Mouse (Mus musculus): ENCODE measurements at regions not wholly inside any gene's neighbourhood (a gene's known extent, or its start where the extent isn't known, plus 50 kb on each side); places are given as distances from the start of the nearest gene placed in this dataset.

- no peak for TF ChIP-seq CHD2 (IDR thresholded peaks at IDR 0.05; ENCODE audit: low read depth, low read length)
- no peak for TF ChIP-seq HCFC1 (IDR thresholded peaks at IDR 0.05; ENCODE audit: borderline replicate concordance, insufficient read depth, low read length)
- no peak for TF ChIP-seq ZNF384 (IDR thresholded peaks at IDR 0.05; ENCODE audit: low read depth, low read length)
- TF ChIP-seq ZC3H11A (IDR thresholded peaks at IDR 0.05; ENCODE audit: borderline replicate concordance, low read depth, low read length) = no peak
Measured at GRCm38 (mm10) chr13:28417431-28417928, 160.2 kb downstream of the Gm11361 start.

Measured in ES-E14 (cell line).